Mouse (Mus musculus): Measurements from ENCODE around the gene Disp1.

Disp1 gene

DNA sequence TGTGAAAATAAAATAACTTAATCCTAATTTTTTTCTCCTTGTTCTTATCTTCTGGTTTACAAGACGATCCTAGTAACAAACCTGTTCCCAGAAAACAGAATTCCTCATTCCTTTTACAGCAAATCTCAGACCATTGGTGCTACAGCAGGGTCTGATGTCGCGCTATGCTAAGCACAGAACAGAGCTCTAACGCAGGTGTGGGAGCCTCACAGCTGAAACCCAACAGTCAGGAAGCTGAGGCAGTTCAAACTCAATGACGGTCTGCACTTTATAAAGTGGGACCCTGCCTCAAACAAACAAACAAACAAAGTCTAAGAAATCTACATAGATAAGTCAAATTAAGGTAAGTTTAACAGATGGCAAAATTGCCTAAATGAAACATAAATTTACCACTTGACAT is 20.4 kb downstream of the Disp1 start:
- DNase-seq (ENCODE audit: low read depth) = no peak

GRCm38 (mm10) chr1:183194763-183195162 is 26.6 kb downstream of the Disp1 start:
- DNase-seq (ENCODE audit: low read depth) = no peak

DNA sequence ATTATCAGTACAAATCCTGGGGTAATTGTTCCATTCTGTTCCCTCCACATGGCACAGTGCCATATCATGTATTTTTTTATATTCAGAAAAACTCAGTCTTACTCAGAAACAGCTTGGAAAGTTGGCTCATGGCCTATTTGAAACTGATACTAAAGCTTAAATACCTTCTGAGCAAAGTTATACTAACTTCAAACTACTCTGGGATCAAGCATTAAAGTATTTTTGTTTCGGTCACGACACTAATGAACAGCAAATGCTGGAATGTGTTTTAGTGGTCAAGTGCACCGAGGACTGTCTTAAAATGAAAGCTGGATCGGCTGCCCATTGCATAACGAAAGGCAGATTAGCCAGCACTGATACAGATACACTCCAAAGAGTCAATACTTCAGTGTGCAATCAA is 27.2 kb downstream of the Disp1 start:
- no peak for DNase-seq (ENCODE audit: low read depth)

DNA sequence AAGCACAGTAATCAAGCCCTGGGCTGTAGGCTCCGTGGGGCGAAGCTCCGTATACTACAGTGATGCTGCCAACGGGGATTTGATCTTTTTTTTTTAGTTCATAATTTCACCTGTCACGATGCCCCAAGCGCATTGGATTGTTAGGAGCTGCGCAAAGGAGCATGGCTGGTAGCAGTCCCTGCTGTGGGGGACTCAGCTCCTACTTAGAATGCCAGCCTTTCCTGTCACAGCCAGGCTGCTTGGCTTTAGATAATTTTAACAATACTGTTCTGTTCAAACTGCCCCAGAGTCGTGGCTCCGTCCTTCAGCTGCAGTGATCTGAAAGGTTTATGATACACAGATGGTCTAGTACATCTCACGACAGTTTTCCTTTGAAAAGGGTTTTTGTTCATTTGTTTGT is 29.9 kb downstream of the Disp1 start:
- no peak for DNase-seq (ENCODE audit: low read depth)

DNA sequence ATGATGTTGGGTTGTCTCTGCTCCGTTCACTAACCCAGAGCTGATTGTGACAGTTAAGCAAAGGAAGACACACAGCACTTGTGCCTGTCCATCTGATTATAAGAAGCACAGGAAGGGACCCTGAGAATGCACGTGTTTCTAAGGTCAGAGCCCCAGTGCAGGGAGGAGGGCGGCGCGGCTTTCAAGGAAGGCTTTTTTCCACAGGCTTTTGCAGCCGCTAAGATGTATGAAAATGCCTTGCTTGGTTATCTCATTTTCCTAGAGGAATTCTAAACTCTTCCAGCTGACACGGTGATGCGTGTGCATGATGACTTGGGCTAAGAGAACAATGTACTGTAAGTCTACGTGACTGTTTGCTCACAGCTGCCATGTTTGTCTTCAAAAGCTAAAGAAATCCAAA is 30.9 kb downstream of the Disp1 start:
- DNase-seq (ENCODE audit: low read depth) = no peak

- DNase-seq (ENCODE audit: low read depth) = no peak
Measured at GRCm38 (mm10) chr1:183189014-183189662, 32.2 kb downstream of the Disp1 start.

DNA sequence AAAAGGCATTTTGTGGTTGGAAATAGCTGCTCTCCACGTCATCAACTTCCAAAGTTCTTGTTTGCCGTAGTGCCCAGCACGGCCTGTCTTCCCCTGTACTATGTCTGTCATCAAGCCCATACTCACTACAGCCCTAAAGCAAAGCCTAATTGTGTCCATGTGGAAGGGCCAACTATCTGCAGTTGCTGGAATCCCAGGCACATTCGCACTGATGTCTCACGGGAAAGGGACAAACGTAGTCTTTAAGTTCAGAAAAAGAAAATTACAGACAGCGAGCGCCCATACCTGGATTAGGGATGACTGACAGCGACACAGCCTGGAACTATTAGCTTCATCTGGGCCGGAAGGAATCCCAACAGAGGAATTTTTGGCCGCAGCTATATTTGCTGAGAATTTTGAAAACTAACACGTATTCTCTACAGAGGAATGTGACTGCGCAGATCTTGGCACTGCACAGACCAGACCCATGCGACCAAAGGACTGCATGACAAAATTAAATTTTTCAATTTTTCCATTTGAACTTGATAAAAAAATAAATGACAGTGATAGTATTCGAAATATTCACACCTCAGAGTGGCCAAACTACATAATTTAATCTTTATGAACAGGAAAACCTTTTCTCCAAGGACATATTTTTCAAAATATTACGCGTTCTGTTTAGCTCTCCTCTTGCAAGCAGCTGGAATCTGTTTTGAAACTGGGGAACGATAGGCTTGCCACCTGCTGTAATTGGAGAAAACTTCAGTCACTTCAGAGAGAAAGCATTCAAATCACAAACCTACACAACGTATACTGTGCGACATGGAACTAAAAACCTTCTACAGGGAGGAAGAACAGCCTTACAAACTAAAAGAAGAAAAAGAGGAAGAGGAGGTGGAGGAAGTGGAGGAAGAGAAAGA is 33.0 kb downstream of the Disp1 start:
- no peak for DNase-seq (ENCODE audit: low read depth)

DNA sequence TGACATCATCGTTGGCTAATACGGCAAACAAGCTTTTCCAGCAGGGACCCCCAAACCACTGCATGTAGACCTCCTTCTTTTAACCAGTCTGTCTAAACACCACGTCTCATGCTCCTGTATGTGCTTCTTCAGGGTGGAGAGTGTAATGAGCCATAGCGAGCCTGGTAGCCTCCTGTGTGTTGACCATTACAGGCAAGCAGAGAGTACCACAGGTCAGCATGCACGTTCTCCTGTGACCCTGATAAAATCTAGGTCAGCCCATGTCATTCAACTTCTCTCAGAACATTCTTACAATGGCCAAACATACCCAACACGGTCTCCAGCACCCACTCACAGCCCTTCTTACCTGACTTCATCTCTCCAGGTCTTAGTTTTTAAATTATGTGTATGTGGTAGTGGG is 35.8 kb downstream of the Disp1 start:
- no peak for DNase-seq (ENCODE audit: low read depth)

- DNase-seq (ENCODE audit: low read depth) = no peak
Measured at GRCm38 (mm10) chr1:183184681-183185080, 36.6 kb downstream of the Disp1 start.

GRCm38 (mm10) chr1:183183565-183183964 is 37.8 kb downstream of the Disp1 start:
- no peak for DNase-seq (ENCODE audit: low read depth)

DNA sequence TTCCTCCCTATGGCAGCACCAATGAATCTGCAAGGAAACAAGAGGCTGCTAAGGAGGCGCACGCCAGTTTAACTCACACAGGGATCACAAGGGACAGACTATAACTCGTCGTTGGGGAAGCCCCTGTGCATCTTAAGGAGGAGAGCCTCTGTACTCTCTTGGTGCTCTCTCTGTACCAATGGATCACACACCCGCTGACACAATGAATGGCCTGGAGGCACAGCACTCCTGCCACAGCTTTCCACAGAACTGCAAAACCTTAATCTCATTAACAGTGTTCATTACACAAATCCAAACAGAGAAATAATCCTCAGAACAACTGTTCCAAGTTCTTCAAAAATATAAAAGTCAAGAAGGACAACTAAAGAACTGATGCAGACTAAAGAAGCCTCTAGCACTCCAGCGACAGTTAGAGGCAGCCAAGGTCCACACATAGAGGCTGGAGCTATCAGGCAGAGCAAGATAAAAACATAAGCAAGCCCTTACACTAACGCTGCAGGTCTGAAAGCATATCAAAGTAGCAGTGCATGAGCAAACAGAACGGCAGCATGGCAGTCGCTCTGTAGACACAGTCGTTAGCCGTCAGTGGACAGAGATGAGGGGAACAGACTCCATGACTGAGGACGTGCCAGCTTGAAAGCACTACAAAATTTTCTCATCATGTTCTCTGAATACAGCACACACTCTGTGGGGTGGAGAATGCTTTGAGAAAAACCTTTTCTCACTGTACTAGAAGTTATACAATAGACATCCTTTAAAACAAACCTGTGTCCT is 38.5 kb downstream of the Disp1 start:
- no peak for DNase-seq (ENCODE audit: low read depth)

GRCm38 (mm10) chr1:183181030-183181395 is 40.3 kb downstream of the Disp1 start:
- DNase-seq (ENCODE audit: low read depth) = no peak

DNA sequence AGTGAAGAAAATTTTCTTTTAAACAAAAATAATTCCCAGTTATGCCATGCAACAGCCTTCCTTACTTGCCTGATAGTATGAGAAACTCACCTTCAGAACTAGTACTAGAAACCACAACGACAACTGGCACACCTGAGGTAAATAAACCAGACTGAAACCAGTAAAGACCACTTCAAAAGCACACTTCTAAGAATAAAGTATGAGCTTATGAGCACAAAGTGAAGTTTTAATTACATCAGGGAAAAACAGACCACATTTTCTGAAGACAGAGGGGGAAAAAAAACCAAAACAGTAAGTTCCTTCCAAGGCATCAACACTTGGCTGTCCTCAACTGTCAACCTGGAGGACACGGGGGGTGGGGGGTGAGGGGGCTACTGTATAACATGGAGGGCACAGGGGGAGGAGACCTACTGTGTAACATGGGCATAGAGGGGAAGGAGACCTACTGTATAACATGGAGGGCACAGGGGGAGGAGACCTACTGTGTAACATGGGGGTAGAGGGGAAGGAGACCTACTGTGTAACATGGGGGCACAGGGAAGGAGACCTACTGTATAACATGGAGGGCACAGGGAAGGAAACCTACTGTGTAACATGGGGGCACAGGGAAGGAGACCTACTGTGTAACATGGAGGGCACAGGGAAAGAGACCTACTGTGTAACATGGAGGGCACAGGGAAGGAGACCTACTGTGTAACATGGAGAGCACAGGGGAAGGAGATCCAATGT is 40.9 kb downstream of the Disp1 start:
- no peak for DNase-seq (ENCODE audit: low read depth)

- DNase-seq (ENCODE audit: low read depth) = no peak
Measured at GRCm38 (mm10) chr1:183179316-183179715, 42.0 kb downstream of the Disp1 start.

DNA sequence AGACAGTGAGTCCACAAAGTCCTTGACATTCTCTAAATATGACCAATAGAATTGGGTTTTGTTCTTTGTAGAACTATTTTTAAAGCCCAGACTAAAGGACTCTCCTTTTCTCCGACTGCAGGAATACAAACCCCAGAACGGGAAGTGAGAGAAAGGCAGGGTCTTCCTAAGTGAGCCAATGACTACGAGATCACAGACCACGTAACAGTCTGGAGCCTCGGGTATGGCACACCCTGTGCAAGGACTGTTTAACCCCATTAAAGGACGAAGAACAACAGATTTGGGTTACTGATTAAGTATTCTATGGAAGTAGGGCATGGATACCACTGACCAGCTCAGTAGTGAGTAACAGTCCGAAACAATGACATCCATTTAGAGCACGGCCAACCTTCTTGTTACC is 46.1 kb downstream of the Disp1 start:
- DNase-seq (ENCODE audit: low read depth) = no peak

GRCm38 (mm10) chr1:183171095-183171494 is 50.2 kb downstream of the Disp1 start:
- peak; percentile 68 for DNase-seq (ENCODE audit: low read depth)

- no peak for DNase-seq (ENCODE audit: low read depth)
Measured at GRCm38 (mm10) chr1:183168465-183168864, 52.9 kb downstream of the Disp1 start.

DNA sequence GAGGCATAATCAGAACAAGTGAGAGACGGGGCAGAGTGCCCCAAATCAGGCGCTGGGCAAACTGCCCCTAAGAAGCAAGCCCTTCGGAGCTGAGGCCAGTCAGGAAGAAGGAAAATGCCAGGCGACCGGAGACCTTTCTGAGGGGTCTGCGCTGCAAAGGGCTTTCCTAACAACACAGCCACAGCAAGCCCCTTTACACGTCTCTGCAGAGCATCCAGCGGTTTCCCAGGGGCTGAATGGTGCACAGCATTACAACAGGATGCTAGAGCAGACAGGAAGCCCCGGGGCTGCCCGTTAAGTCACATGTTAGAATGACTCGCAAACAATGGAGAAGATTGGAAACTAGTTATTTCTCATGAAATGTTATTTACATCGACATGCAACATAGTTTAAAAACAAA is 53.5 kb downstream of the Disp1 start:
- peak; percentile 23 for DNase-seq (ENCODE audit: low read depth)

GRCm38 (mm10) chr1:183166700-183167099 is 54.6 kb downstream of the Disp1 start:
- DNase-seq (ENCODE audit: low read depth) = no peak

GRCm38 (mm10) chr1:183164648-183165071 is 56.7 kb downstream of the Disp1 start:
- no peak for DNase-seq (ENCODE audit: low read depth)

- no peak for DNase-seq (ENCODE audit: low read depth)
Measured at GRCm38 (mm10) chr1:183164190-183164580, 57.1 kb downstream of the Disp1 start.

Measured in 416B (cell line).